Mouse (Mus musculus) cerebellum, adult 11-12 months (tissue): Measurements from ENCODE around the gene Fat3.

ENCODE experiments used
- DNase-seq: peaks from one replicate; pipeline ENCODE4 v3.0.0; 2022

Gene Fat3

DNA sequence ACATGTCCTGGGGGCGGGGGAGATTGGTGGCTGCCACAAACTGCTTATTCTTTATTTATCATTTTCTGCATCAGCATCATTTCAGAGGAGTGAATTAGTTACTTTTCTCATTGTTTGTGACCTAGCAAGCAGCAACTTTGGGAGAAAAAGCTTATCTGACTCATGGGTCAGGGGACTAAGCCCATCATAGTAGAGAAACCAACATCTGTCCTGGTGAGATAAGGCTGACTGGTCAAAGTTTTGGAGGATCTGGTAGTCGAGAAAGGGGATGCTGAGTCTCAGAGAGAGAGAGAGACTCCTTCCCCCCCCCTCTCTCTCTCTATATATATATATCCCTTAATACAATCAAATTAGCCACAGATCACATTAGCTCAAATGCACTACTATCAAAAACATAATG lies 273.7 kb downstream of the Fat3 start:
- DNase-seq, result no peak

GRCm38 (mm10) chr9:16226545-16226944 lies 274.5 kb downstream of the Fat3 start:
- DNase-seq, result no peak

- DNase-seq, result peak; percentile 62
Measured at GRCm38 (mm10) chr9:16221885-16222284, 279.2 kb downstream of the Fat3 start.

DNA sequence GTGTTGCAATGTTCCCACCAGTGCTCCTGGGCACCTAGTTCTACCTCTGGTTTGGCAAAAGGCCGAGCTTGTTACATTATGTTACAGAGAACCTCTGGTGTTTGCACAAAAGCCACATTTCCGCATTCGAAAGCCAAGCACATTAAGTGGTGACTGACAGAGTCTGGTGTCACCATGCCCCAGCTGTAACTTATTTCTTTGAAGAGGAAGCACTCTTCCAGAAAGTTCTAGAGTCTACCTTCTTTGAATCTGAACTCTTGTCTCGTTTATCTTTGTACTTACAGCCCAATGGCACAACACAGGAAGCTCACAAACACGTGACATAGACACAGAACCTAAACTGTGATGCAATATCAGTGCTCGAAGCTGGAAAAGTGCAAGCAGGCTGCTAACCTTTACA lies 284.9 kb downstream of the Fat3 start:
- DNase-seq, result no peak

GRCm38 (mm10) chr9:16214731-16215681 lies 286.1 kb downstream of the Fat3 start:
- peak; percentile 22 for DNase-seq

- no peak for DNase-seq
Measured at GRCm38 (mm10) chr9:16213324-16213723, 287.8 kb downstream of the Fat3 start.

DNA sequence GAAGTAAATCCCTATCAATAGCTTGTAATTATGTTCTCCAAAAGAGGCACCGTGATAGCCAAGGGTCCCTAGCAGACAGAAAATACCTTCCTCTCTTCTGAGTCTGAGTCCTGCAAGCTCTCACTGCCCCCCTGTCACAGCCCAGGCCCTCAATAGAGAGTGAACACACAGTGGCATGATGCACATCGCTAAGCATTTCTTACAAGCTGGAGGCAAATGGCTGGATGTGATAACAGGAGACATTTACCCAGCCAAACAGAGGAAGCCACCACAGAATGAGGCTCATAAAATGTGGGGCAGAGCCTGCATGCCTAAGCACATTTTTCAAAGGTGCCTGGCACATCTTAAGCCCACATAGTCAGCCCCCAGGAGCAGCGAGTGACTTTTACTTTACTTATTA lies 288.5 kb downstream of the Fat3 start:
- no peak for DNase-seq

DNA sequence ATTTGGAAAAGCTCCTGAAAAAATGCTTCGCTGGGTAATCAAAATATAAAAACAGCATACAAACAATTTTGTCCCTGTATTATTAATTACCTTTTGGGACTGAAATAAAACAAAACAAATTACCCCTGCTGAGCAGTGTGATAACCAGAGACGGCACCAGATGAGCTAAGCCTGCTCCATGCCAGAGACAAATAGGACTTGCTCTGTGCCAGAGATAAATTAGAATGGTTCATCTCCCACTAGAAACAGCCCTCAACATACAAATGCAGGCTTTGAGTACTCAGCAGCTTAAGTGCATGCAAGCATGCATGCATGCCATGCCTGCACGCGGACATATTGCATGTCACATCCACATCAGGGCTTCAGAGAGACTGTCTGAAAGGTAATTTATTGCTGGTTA lies 288.9 kb downstream of the Fat3 start:
- DNase-seq, result no peak

DNA sequence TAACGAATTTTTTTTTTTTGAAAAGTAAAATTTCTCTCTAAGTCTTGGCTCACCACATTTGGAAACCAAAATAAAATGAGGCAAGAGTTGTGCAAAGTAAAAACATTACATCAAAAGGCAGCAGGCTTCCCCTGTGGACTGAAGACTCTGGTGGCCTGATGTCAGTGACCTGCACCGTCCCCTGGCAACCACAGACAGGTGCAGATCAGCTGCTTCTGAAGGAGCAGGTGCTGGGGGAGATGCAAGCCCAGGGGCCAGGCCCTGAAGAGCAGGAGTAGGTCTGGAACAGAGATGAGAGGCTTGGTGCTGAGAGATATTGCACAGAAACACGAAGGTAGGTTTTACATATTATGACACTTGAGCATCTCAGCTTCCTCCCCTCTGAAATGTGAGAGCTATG lies 289.6 kb downstream of the Fat3 start:
- DNase-seq, result no peak

- no peak for DNase-seq
Measured at GRCm38 (mm10) chr9:16202296-16202695, 298.8 kb downstream of the Fat3 start.

DNA sequence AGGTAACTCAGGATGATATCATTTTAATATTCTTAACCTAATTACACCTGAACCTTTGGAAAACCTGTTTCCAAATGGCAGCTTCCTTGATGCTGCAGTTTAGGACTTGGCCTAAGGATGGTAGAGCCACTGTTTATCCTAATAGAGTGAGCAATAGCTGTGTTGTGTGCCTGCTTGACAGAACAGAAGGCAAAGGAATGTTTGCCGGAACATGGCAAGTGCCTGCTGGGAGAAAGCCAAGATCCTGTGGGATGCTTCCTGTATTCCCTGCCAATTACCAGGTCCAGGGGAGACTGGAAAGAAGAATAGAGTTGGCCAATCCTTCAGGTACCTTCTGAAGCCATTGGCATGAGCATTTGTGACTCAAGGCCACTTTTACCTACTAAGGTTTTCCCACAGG lies 300.1 kb downstream of the Fat3 start:
- DNase-seq, result peak; percentile 86

DNA sequence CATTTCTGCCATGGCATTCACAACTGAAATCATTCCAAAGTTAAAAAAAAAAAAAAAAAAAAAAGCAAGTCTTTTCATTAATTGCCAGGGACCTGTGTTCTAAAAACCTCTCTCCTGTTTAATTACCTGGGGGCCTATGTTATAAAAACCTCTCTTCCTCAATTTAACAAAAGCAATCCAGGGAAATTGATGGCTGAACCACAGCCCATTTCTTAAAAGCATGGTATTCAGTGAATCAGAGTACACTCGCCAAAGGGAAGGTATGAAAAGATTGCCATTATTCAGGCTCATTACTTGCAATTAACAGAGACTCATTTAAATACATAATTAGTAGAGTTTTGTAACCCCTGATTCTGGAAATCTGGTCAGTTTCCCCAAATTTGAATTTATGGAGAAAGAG lies 314.6 kb downstream of the Fat3 start:
- no peak for DNase-seq

GRCm38 (mm10) chr9:16169238-16169637 lies 331.8 kb downstream of the Fat3 start:
- DNase-seq, result peak; percentile 56

- no peak for DNase-seq
Measured at GRCm38 (mm10) chr9:16168051-16168450, 333.0 kb downstream of the Fat3 start.

DNA sequence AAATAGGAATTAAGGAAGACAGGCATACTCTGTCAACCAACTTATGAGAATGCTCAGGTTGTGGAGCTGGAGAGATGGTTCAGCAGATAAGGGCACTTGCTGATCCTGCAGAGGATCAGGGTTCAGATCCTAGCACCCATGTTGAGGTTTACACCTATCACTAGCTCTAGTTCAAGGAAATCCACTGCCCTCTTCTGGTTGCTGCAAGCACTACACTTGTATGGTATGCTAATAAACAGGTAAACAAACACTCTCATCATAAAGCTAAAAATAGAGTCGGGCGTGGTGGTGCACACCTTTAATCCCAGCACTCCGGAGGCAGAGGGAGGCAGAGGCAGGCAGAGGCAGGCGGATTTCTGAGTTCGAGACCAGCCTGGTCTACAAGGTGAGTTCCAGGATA lies 341.7 kb downstream of the Fat3 start:
- DNase-seq, result no peak

DNA sequence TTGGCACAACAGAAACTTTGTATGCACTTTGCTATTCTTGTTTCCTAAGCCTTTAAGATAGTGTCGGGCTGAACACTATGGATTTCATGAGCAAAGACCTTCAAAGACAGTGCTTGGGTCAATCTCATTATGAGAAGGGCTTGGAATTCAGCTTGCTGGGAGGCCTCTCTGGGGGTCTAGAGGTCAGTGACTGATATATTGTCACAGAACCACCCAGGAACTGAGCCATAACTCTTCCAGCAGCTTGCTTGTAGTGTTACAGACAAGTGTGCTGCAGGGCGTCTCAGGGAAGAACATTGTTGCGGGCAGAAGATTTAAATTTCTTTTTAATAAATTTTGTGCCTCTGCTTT lies 347.5 kb downstream of the Fat3 start:
- no peak for DNase-seq

GRCm38 (mm10) chr9:16152756-16153579 lies 348.1 kb downstream of the Fat3 start:
- no peak for DNase-seq

GRCm38 (mm10) chr9:16150046-16150445 lies 351.0 kb downstream of the Fat3 start:
- DNase-seq, result no peak

DNA sequence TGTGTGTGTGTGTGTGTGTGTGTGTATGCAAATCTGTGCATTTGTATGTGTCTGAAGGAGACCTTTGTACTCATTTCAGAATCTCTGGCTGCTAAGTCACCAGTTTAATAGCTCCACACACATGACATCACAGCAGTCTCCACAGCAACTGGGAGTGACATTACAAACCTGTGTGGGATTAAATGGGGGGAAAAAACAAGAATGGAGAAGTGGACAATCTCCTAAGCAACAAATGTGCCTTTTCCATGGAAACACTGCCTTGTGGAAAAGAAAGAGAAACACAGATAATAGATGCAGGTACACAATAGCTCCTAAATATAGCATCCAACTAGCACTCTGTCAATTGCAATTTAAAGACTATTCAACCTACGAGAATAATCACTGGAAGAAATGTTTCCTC lies 353.4 kb downstream of the Fat3 start:
- DNase-seq, result no peak

DNA sequence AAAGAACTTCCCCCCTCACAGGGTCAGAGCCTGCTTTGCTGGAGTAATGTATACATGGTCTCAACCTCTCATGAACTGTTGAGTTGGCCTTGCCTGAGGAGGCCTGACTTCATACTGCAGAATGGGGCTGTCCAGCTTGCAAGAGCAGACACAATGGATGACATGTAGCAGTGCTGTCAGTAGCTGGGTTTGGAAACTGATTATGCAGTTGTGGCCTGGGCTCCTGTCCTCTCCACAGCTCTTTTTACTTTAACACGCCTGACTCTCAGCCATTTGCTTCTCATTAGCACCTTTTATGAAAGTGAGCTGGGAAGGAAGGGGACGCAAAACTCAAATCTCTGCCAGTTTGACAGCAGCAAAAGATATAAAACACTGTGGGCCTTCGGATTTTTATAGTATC lies 356.4 kb downstream of the Fat3 start:
- DNase-seq, result no peak

GRCm38 (mm10) chr9:16139300-16139699 lies 361.8 kb downstream of the Fat3 start:
- DNase-seq, result no peak

DNA sequence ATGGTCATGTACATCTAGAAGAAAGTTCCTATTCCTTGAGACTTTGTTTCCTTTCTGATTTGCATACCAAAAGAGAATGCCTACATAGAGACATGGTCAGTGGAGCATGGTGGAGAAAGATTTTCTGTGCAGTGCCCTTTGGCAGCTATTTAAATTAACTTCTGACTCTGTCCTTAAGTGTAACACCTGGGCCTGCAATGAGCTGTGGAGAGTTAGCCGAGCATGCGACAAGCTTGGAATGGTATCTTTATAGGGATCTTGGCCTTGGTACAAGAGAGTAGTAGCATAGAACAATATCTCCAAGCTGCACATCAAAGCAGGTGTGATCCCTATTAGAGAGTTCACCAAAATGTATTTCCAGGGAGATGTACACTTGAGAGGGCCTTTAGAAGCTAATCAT lies 368.0 kb downstream of the Fat3 start:
- DNase-seq, result no peak

DNA sequence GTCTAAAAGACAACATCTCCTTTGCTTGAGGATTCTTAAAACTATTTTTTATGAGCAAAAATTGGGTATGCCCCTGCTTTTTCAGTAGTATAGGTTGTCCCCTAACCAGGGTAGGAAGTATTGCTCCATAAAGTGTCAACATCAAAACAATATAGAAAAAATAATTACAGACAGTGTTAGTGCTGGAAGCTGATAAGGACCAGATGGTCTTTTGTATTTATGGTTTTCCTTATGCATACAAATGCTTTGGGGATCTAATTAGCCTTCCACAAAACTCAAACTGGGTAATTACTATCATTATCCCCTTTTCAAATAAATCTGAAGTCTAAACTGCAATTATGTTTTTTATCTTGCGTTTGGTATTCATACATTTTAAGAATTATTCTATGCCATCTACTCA lies 368.5 kb downstream of the Fat3 start:
- DNase-seq, result no peak

DNA sequence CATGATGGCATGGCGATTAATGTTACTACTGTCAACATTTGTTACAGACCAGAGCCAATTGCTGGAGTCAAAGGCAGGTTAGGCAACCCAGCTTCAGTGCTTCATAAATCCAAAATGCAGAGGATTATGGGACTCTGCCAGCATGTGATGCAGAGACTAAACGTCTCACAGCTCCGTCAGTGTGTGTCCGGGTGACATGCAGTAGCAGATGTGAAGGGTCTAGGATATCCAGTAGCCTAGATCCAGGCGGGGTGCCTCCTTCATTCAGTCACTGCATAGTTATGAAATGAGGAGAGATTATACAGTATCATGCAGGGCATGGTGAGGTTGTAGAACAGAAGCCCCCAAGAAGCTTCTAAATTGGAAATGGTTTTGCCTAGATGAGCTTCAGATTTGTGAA lies 379.3 kb downstream of the Fat3 start:
- no peak for DNase-seq
